Mouse (Mus musculus) embryo, embryonic 10 days (tissue): ENCODE measurements around the gene 1700056E22Rik.

Source experiments
- DNase-seq: peaks from one replicate; pipeline ENCODE4 v3.0.0-alpha.2; 2015; ENCODE audit warnings: low spot score

1700056E22Rik gene

GRCm38 (mm10) chr1:184019042-184019721 lies 14.9 kb downstream of the 1700056E22Rik start:
- DNase-seq = no peak

- DNase-seq = no peak
Observed at GRCm38 (mm10) chr1:184017606-184018005, 16.5 kb downstream of the 1700056E22Rik start.

- no peak for DNase-seq
Observed at GRCm38 (mm10) chr1:184015995-184016730, 17.9 kb downstream of the 1700056E22Rik start.

- no peak for DNase-seq
Observed at GRCm38 (mm10) chr1:184014091-184014490, 20.0 kb downstream of the 1700056E22Rik start.

- no peak for DNase-seq
Observed at GRCm38 (mm10) chr1:184013106-184013505, 21.0 kb downstream of the 1700056E22Rik start, which contains the start of gene Dusp10. TSS of gene Dusp10 (plus strand) at chr1:184013302.

- DNase-seq = no peak
Observed at GRCm38 (mm10) chr1:184011311-184011710, 22.8 kb downstream of the 1700056E22Rik start.

GRCm38 (mm10) chr1:184006086-184006485 lies 28.0 kb downstream of the 1700056E22Rik start:
- DNase-seq = no peak

GRCm38 (mm10) chr1:184005315-184006058 lies 28.6 kb downstream of the 1700056E22Rik start:
- DNase-seq = no peak

GRCm38 (mm10) chr1:184004311-184004710 lies 29.8 kb downstream of the 1700056E22Rik start:
- DNase-seq = peak; percentile 37

GRCm38 (mm10) chr1:184002470-184002869 lies 31.6 kb downstream of the 1700056E22Rik start:
- DNase-seq = no peak

- DNase-seq = no peak
Observed at GRCm38 (mm10) chr1:183997207-183997606, 36.9 kb downstream of the 1700056E22Rik start.

- no peak for DNase-seq
Observed at GRCm38 (mm10) chr1:183991921-183992320, 42.2 kb downstream of the 1700056E22Rik start.

- no peak for DNase-seq
Observed at GRCm38 (mm10) chr1:183987711-183988245, 46.3 kb downstream of the 1700056E22Rik start.
